Mouse (Mus musculus) olfactory bulb, adult 2 months (tissue): ENCODE data around the gene Nnat.

Experiments
- CTCF ChIP-seq: fragments of 200-500 bp; IDR thresholded peaks from 2 replicates; pipeline ENCODE4 v1.5.1; 2012; ENCODE audit warnings: low read depth, mild to moderate bottlenecking, low read length, moderate library complexity; ENCODE audit not compliant: insufficient read depth
- POLR2A ChIP-seq: fragments of 200-500 bp; IDR thresholded peaks from 2 replicates; pipeline ENCODE4 v1.6.1; 2012; ENCODE audit warnings: mild to moderate bottlenecking, low read depth, low read length, moderate library complexity; ENCODE audit not compliant: insufficient read depth

- peak; percentile 96 for TF ChIP-seq CTCF
- TF ChIP-seq POLR2A = no peak
Observed at GRCm38 (mm10) chr2:157605025-157605675, 45.3 kb downstream of the Nnat start.
